Mouse (Mus musculus) intestine, embryonic 14.5 days (tissue): ENCODE data around the gene Inhbb. TPM values are rescaled to one million over a fixed set of nuclear protein-coding genes. Genes with fewer than 3 reads are reported as not detected.

Source experiments
- ATAC-seq: fragments of 200-750 bp; cut with Nextera tagmentation; replicated peaks from 2 replicates; pipeline ENCODE4 v1.8.0; 2017; ENCODE audit warnings: low read depth, moderate number of reproducible peaks, moderate TSS enrichment, moderate library complexity; ENCODE audit not compliant: low FRiP score, low TSS enrichment
- DNase-seq: peaks from one replicate; pipeline ENCODE4 v3.0.0-alpha.2; 2018; ENCODE audit warnings: low spot score
- H3K27ac ChIP-seq: fragments of 300-500 bp; sonication (generic); 2 replicates; pipeline ENCODE4 v1.5.1; 2014; ENCODE audit warnings: low read depth, mild to moderate bottlenecking, control low read depth
- H3K27me3 ChIP-seq: fragments of 300-500 bp; sonication (generic); replicated peaks from 2 replicates; pipeline ENCODE4 v1.6.1; 2014; ENCODE audit warnings: low read length, control low read depth; ENCODE audit not compliant: control insufficient read depth, insufficient read depth
- H3K36me3 ChIP-seq: fragments of 300-500 bp; sonication (generic); 2 replicates; pipeline ENCODE4 v1.6.1; 2014; ENCODE audit warnings: low read length, control low read depth; ENCODE audit not compliant: control insufficient read depth, insufficient read depth
- H3K4me1 ChIP-seq: fragments of 300-500 bp; sonication (generic); replicated peaks from 2 replicates; pipeline ENCODE4 v1.6.1; 2014; ENCODE audit warnings: low read length, control low read depth, mixed read lengths; ENCODE audit not compliant: control insufficient read depth, insufficient read depth
- H3K4me2 ChIP-seq: fragments of 300-500 bp; sonication (generic); 2 replicates; pipeline ENCODE4 v1.6.1; 2014; ENCODE audit warnings: low read length
- H3K4me3 ChIP-seq: fragments of 300-500 bp; sonication (generic); 2 replicates; pipeline ENCODE4 v1.5.1; 2014; ENCODE audit warnings: low read depth, low read length, control low read depth, mixed read lengths
- H3K9ac ChIP-seq: fragments of 300-500 bp; sonication (generic); 2 replicates; pipeline ENCODE4 v1.6.1; 2014; ENCODE audit warnings: mild to moderate bottlenecking, low read length
- H3K9me3 ChIP-seq: fragments of 300-500 bp; sonication (generic); 2 replicates; pipeline ENCODE4 v1.6.1; 2016; ENCODE audit warnings: low read length, control low read depth; ENCODE audit not compliant: control insufficient read depth
- WGBS: fragments of 180-500 bp; shearing (Covaris S2); extraction: QIAGEN DNeasy Blood & Tissue Kit; methylation state at CpG from one replicate; pipeline ENCODE4 v1.1.7; 2014; 5-methylcytosine and 5-hydroxymethylcytosine counted together
- polyA plus RNA-seq: library from polyadenylated mRNA; unstranded; fragments of >200 nt; fragmentation: Nextera tagmentation; extraction: Ambion mirVana; gene quantifications from 2 replicates; pipeline ENCODE4 v1.2.1, GENCODE M21; 2014

The Inhbb gene
- polyA plus RNA-seq, 1 experiment from 2014 or later: 0.08 TPM

GRCm38 (mm10) chr1:119450651-119451345 is 28.8 kb upstream of the Inhbb start:
- no peak for ATAC-seq
- 84% methylated on average over 10 of the region's 10 CpGs for WGBS
- H3K27me3 ChIP-seq: no peaks in the 10 kb centered on the region
- H3K36me3 ChIP-seq: no peaks in the 10 kb centered on the region
- H3K9ac ChIP-seq: no peak overlapping the region
- no peak overlapping the region for H3K27ac ChIP-seq
- H3K4me3 ChIP-seq: no peak overlapping the region
- no peaks in the 10 kb centered on the region for H3K9me3 ChIP-seq
- H3K4me1 ChIP-seq: no peaks in the 10 kb centered on the region
- no peak overlapping the region for H3K4me2 ChIP-seq
- no peak for DNase-seq

- Histone ChIP-seq H3K27me3 (no peaks in the 10 kb centered on the region), H3K27ac (no peak overlapping the region), H3K4me2 (no peak overlapping the region), H3K4me1 (no peaks in the 10 kb centered on the region), H3K9me3 (no peaks in the 10 kb centered on the region), H3K36me3 (no peaks in the 10 kb centered on the region), H3K9ac (no peak overlapping the region), H3K4me3 (no peak overlapping the region)
- no peak for DNase-seq
- no peak for ATAC-seq
- WGBS: 69% methylated on average over 10 of the region's 10 CpGs
These were observed 24.8 kb upstream of the Inhbb start for GRCm38 (mm10) chr1:119446753-119447283.

GRCm38 (mm10) chr1:119443591-119444350 is 21.7 kb upstream of the Inhbb start:
- no peak overlapping the region for H3K27ac ChIP-seq
- H3K4me1 ChIP-seq: no peaks in the 10 kb centered on the region
- 80% methylated on average over 21 of the region's 21 CpGs for whole genome bisulfite sequencing
- no peak overlapping the region for H3K4me3 ChIP-seq
- no peak overlapping the region for H3K9ac ChIP-seq
- DNase-seq (no peak), ATAC-seq (no peak)
- no peaks in the 10 kb centered on the region for H3K27me3 ChIP-seq
- no peaks in the 10 kb centered on the region for H3K36me3 ChIP-seq
- no peak overlapping the region for H3K4me2 ChIP-seq
- H3K9me3 ChIP-seq: no peaks in the 10 kb centered on the region

- ATAC-seq (no peak), DNase-seq (no peak)
- H3K4me3 ChIP-seq: no peak overlapping the region
- H3K9me3 ChIP-seq: no peaks in the 10 kb centered on the region
- no peak overlapping the region for H3K9ac ChIP-seq
- no peak overlapping the region for H3K27ac ChIP-seq
- 95% methylated on average over 9 of the region's 9 CpGs for WGBS
- no peaks in the 10 kb centered on the region for H3K4me1 ChIP-seq
- H3K27me3 ChIP-seq: no peaks in the 10 kb centered on the region
- H3K36me3 ChIP-seq: no peaks in the 10 kb centered on the region
- H3K4me2 ChIP-seq: no peak overlapping the region
These were observed 20.9 kb upstream of the Inhbb start for GRCm38 (mm10) chr1:119442901-119443300.

- Histone ChIP-seq H3K4me2 (no peak overlapping the region), H3K9me3 (no peaks in the 10 kb centered on the region), H3K36me3 (no peaks in the 10 kb centered on the region), H3K4me1 (no peaks in the 10 kb centered on the region), H3K4me3 (no peak overlapping the region), H3K9ac (no peak overlapping the region), H3K27me3 (no peaks in the 10 kb centered on the region), H3K27ac (no peak overlapping the region)
- DNase-seq (no peak), ATAC-seq (no peak)
- whole genome bisulfite sequencing: 91% methylated on average over 9 of the region's 9 CpGs
These were observed 16.1 kb upstream of the Inhbb start for GRCm38 (mm10) chr1:119438105-119438637.

GRCm38 (mm10) chr1:119437401-119437800 is 15.4 kb upstream of the Inhbb start:
- WGBS: 68% methylated on average over 6 of the region's 6 CpGs
- H3K4me3 ChIP-seq: no peak overlapping the region
- H3K4me1 ChIP-seq: no peaks in the 10 kb centered on the region
- H3K27ac ChIP-seq: no peak overlapping the region
- no peak overlapping the region for H3K4me2 ChIP-seq
- no peaks in the 10 kb centered on the region for H3K9me3 ChIP-seq
- H3K36me3 ChIP-seq: no peaks in the 10 kb centered on the region
- no peak for ATAC-seq
- no peak overlapping the region for H3K9ac ChIP-seq
- no peak for DNase-seq
- no peaks in the 10 kb centered on the region for H3K27me3 ChIP-seq

GRCm38 (mm10) chr1:119424141-119424860 is 2.3 kb upstream of the Inhbb start:
- H3K27me3 ChIP-seq: peaks cover 60% of the 10 kb centered on the region
- H3K27ac ChIP-seq: no peak overlapping the region
- H3K9ac ChIP-seq: no peak overlapping the region
- WGBS: 19% methylated on average over 6 of the region's 6 CpGs
- ATAC-seq (no peak), DNase-seq (no peak)
- H3K36me3 ChIP-seq: no peaks in the 10 kb centered on the region
- H3K4me1 ChIP-seq: peaks cover 7% of the 10 kb centered on the region
- H3K4me2 ChIP-seq: no peak overlapping the region
- H3K4me3 ChIP-seq: no peak overlapping the region
- H3K9me3 ChIP-seq: no peaks in the 10 kb centered on the region

GRCm38 (mm10) chr1:119423510-119423909 is 1.5 kb upstream of the Inhbb start:
- H3K4me1 ChIP-seq: peaks cover 7% of the 10 kb centered on the region
- H3K36me3 ChIP-seq: no peaks in the 10 kb centered on the region
- H3K4me3 ChIP-seq: no peak overlapping the region
- H3K27ac ChIP-seq: no peak overlapping the region
- H3K9me3 ChIP-seq: no peaks in the 10 kb centered on the region
- ATAC-seq (no peak), DNase-seq (peak; percentile 61)
- H3K9ac ChIP-seq: no peak overlapping the region
- WGBS: 6% methylated on average over 13 of the region's 14 CpGs
- peaks cover 68% of the 10 kb centered on the region for H3K27me3 ChIP-seq
- H3K4me2 ChIP-seq: no peak overlapping the region
